Mouse (Mus musculus) cortical plate, adult 2 months (tissue): ENCODE measurements at regions not wholly inside any gene's neighbourhood (a gene's known extent, or its start where the extent isn't known, plus 50 kb on each side); places are given as distances from the start of the nearest gene placed in this dataset.

Experiments
- CTCF ChIP-seq: fragments of 200-500 bp; IDR thresholded peaks from 2 replicates; pipeline ENCODE4 v1.5.1; 2011; ENCODE audit warnings: mild to moderate bottlenecking, control low read depth, low read length; ENCODE audit not compliant: insufficient read depth; ENCODE audit errors: extremely low read depth
- POLR2A ChIP-seq: fragments of 200-500 bp; IDR thresholded peaks from 2 replicates; pipeline ENCODE4 v1.6.1; 2011; ENCODE audit warnings: mild to moderate bottlenecking, low read length, control low read depth; ENCODE audit not compliant: insufficient read depth; ENCODE audit errors: extremely low read depth

GRCm38 (mm10) chr5:126893063-126893462, 348.5 kb upstream of the Tmem132c start:
- TF ChIP-seq POLR2A = no peak
- no peak for TF ChIP-seq CTCF
